Mouse (Mus musculus): ENCODE measurements around the gene Hormad2. TPM values are rescaled to one million over a fixed set of nuclear protein-coding genes. Genes with fewer than 3 reads are reported as not detected.
A peak's percentile ranks its signal among the peaks of the same experiment; 100 is the strongest.

Hormad2 gene
- total RNA-seq, 2 experiments from 2014 or later = not detected

DNA sequence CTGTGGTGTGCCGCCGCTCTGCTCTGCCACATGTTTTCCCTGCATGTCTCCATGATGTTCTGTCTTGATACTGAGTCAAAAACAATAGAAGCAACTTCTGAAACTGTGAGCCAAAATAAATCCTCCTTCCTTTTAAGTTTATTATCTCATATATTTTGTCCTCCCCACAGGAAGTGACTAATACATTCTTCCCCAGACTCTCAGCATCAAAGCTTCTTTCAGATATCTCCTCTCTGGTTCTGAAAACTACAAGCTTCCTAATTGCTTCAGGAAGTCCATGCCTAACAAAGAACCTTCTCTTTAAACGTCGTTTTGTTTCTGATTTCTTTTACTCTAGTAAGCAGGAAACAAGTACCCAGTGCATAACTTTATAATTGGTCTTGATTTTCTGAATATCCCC is 6.4 kb downstream of the Hormad2 start:
- no peak overlapping the region for H3K27ac ChIP-seq
- no peak overlapping the region for H3K4me3 ChIP-seq
- TF ChIP-seq CTCF (IDR thresholded peaks at IDR 0.05) = no peak
- DNase-seq = no peak
- intact Hi-C loops (cut with DNase I) = no loop called here

DNA sequence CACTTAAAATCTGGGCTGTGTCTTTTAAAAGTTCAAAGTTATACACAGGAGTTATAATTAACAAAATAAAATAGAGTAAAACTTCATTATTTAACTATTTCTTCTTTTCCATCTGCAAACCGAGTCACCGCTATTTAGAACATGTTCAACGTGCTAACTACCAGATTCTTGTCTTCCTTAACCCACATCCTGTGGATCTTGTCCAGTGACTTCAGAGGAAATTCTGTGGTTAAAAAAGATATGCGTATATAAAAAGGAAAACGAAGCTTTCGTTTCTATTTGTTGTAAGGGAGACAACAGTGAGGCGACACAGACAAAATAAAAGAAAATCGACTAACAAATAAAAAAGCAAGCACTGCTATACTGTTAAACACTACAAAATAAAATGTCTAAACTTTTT is 17.1 kb downstream of the Hormad2 start:
- H3K4me3 ChIP-seq = no peak overlapping the region
- no peak for TF ChIP-seq CTCF (IDR thresholded peaks at IDR 0.05)
- no peak overlapping the region for H3K27ac ChIP-seq
- DNase-seq = no peak
- intact Hi-C loops (cut with DNase I) = loop anchor here (2.0 to 5.0 kb wide), 2 partner anchors 203 to 292 kb away; no protein-coding TSS in a partner anchor

DNA sequence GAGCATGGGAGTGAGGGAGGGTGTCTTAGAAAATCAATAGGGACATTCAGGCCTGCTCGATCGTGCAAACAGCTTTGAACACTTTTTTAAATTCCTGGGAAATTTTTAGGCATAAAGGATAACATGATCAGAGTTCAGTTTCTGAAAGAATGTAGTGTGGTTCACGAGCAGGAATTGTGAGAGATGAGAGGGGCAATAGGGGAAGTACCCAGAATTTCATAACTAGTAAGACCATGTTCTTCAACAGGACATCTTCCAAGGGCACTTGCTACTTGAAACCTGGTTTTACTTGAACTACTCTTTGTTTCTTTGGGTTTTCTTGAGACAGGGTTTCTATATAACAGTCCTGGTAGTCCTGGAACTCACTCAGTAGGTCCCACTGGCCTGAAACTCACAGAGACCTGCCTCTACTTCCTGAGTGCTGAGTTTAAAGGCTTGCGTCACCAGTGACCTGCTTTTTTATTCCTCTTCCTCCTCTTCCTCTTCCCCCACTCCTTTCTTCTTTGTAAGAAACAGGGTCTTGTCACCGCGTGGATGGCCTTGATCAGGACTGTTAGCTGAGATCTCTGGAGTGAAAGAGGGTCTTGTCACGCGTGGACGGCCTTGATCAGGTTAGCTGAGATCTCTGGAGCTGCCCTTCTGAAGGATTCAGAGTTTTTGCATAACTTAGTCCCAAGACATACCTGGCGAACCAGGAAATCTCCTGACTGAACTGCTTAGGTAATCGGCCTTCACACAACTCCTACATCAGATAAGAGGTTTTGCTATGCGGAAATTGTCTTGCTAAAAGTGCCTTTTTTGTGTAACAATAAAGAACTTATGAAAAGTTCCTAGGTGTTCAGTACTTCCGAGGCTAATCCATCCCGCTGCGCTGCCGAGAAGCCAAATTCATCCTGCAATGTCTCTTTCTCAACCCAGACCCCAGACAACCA is 18.1 kb downstream of the Hormad2 start:
- intact Hi-C loops (cut with DNase I) = loop anchor here (1.0 to 5.0 kb wide), 2 partner anchors 163 to 290 kb away; no protein-coding TSS in a partner anchor

GRCm38 (mm10) chr11:4421933-4422488 is 18.9 kb downstream of the Hormad2 start:
- intact Hi-C loops (cut with DNase I) = loop anchor here (1.0 to 5.0 kb wide), 2 partner anchors 163 to 290 kb away; no protein-coding TSS in a partner anchor
- Histone ChIP-seq H3K4me3 (no peak overlapping the region), H3K27ac (no peak overlapping the region)
- peak; percentile 72 for TF ChIP-seq CTCF (IDR thresholded peaks at IDR 0.05)
- no peak for DNase-seq

More for the DNA sequence above, 18.1 kb downstream of the Hormad2 start:
- no peak for TF ChIP-seq CTCF (IDR thresholded peaks at IDR 0.05)
- DNase-seq = no peak
- H3K4me3 ChIP-seq = no peak overlapping the region
- H3K27ac ChIP-seq = no peak overlapping the region

- H3K27ac ChIP-seq = no peak overlapping the region
- no peak overlapping the region for H3K4me3 ChIP-seq
- intact Hi-C loops (cut with DNase I) = no loop called here
- TF ChIP-seq CTCF (IDR thresholded peaks at IDR 0.05) = no peak
- DNase-seq = no peak
Measured at GRCm38 (mm10) chr11:4417986-4418385, 22.9 kb downstream of the Hormad2 start.

DNA sequence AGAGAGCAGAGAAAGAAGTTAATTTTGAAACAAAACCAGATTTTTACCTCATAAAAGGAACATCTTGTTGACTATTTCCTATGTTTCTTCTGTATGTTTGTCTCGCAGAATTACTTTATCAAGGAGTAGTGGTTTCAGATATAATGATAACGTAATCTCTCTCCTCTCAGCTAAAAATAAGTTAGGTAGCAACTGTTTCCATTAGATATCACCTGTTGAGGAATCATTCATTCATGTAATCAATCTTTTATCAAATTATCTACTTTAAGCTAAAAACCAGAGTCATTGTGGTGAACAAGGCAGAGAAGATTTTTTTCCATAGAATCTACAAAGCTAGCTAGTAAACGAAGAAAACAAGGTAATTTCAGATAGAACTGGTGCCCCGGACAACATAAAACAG is 28.6 kb downstream of the Hormad2 start:
- no peak for TF ChIP-seq CTCF (IDR thresholded peaks at IDR 0.05)
- Histone ChIP-seq H3K4me3 (no peak overlapping the region), H3K27ac (no peak overlapping the region)
- no peak for DNase-seq
- intact Hi-C loops (cut with DNase I) = no loop called here

- DNase-seq = no peak
- no peak overlapping the region for H3K4me3 ChIP-seq
- intact Hi-C loops (cut with DNase I) = no loop called here
- H3K27ac ChIP-seq = no peak overlapping the region
- no peak for TF ChIP-seq CTCF (IDR thresholded peaks at IDR 0.05)
Measured at GRCm38 (mm10) chr11:4404277-4404676, 36.6 kb downstream of the Hormad2 start.

DNA sequence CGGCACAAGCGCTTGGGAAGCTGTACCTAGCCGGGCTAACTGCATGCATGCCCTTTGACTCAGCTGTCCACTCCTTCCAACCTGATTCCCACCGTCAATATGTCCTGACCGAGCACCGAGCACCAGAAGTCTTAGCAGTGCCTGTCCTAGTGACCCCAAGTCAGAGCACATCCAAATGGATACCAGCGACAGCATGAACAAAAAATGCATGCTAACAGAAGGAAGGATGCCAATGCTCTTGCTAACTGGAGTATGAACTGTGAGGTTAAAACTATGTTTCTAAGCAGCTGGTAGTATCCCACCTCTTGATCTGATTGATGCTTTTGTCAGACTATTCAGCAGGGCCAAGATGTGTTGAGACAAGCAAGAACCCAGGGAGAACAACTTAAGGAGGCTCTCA is 37.5 kb downstream of the Hormad2 start:
- intact Hi-C loops (cut with DNase I) = no loop called here
- no peak for TF ChIP-seq CTCF (IDR thresholded peaks at IDR 0.05)
- Histone ChIP-seq H3K4me3 (no peak overlapping the region), H3K27ac (no peak overlapping the region)
- DNase-seq = no peak

DNA sequence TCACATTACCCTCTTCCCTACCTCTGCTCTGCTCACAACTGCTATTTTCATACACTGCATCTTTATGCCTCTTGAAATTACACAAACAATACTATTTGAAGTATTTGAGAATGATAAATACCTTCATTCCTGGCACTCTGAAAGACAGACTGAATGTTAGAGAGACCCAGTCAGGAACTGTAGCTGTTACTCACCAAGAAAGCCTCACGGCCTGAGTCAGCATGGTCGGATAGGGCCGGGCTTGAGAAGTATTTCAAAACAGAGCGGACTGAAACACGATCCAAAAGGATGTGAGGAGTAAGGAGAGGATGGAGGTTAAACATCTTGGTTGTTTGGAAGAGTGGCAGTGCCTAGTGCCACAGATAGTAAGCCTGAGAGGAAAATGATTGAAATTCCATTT is 39.7 kb downstream of the Hormad2 start:
- no peak for TF ChIP-seq CTCF (IDR thresholded peaks at IDR 0.05)
- H3K4me3 ChIP-seq = no peak overlapping the region
- intact Hi-C loops (cut with DNase I) = no loop called here
- no peak overlapping the region for H3K27ac ChIP-seq
- DNase-seq = no peak

GRCm38 (mm10) chr11:4394226-4394625 is 46.7 kb downstream of the Hormad2 start:
- intact Hi-C loops (cut with DNase I) = no loop called here
- Histone ChIP-seq H3K4me3 (no peak overlapping the region), H3K27ac (no peak overlapping the region)
- no peak for DNase-seq
- no peak for TF ChIP-seq CTCF (IDR thresholded peaks at IDR 0.05)

DNA sequence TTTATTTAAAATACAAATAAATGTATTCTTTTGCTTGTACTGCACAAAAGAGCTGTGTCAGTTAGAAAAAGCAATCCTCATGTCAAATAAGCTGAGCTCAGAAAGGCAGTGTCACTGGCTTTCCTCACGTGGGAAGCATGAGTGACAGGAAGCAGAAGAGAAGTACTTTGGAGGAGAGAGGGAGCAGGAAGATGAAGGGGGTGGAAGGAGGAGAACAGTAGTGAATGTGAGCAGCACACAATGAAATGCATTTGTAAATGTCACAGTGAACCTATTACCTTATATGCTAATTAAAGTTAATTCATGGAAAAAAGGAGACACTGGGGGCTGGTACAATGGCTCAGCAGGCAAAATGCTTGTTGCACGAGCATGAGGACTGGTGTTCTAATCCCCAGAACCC is 52.9 kb downstream of the Hormad2 start:
- Histone ChIP-seq H3K4me3 (no peak overlapping the region), H3K27ac (no peak overlapping the region)
- DNase-seq = no peak
- no peak for TF ChIP-seq CTCF (IDR thresholded peaks at IDR 0.05)
- intact Hi-C loops (cut with DNase I) = no loop called here

DNA sequence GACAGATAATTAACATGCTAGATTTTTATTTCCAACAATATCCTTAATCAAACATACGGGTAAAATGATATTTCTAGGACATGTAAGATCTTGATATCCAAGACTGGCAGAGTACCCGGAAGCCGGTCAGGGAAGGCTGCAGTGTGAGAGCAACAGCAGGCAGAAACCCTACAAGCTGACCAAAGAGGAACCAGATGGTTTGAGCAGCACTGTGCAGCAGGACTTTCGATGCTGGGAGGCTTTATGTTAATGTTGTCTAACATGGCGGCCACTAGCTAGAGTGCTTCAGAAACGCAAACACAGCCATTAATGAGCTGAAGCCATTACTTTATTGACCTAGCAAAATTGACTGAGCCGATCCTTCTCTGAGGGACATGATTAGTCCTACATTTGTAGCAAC is 58.6 kb downstream of the Hormad2 start:
- TF ChIP-seq CTCF (IDR thresholded peaks at IDR 0.05) = no peak
- DNase-seq = no peak
- Histone ChIP-seq H3K27ac (no peak overlapping the region), H3K4me3 (no peak overlapping the region)
- intact Hi-C loops (cut with DNase I) = no loop called here

- Histone ChIP-seq H3K4me3 (no peak overlapping the region), H3K27ac (no peak overlapping the region)
- DNase-seq = no peak
- TF ChIP-seq CTCF (IDR thresholded peaks at IDR 0.05) = no peak
- intact Hi-C loops (cut with DNase I) = no loop called here
Measured at GRCm38 (mm10) chr11:4379857-4380256, 61.0 kb downstream of the Hormad2 start.

Measured in gastrocnemius, adult 2 months (tissue).